Mouse (Mus musculus) MEL (cell line): Measurements from ENCODE around the gene Foxj1. TPM values are rescaled to one million over a fixed set of nuclear protein-coding genes. Genes with fewer than 3 reads are reported as not detected.

Experiments used
- DNase-seq: peaks from one replicate; pipeline ENCODE4 v3.0.0; 2011; ENCODE audit warnings: low read depth, low spot score
- H3K27ac ChIP-seq: 2 replicates; pipeline ENCODE4 v1.5.1; 2012; ENCODE audit warnings: low read depth, mild to moderate bottlenecking, control low read depth, low read length, moderate library complexity; ENCODE audit not compliant: control insufficient read depth
- H3K27me3 ChIP-seq, 2 experiments: fragments of 150-350 bp in 1 of 2; sonication (generic) in 1 of 2; 2 replicates each; pipeline ENCODE4 v1.6.1; 2012; ENCODE audit warnings: low read length in 2 of 2, mild to moderate bottlenecking in 2 of 2, improper control_type of control experiment in 1 of 2, moderate library complexity in 1 of 2; ENCODE audit not compliant: insufficient read depth in 2 of 2, control insufficient read depth in 1 of 2
- H3K36me3 ChIP-seq, 2 experiments: 2 replicates each; pipeline ENCODE4 v1.6.1; 2012 to 2014; ENCODE audit warnings: low read length in 2 of 2, improper control_type of control experiment in 1 of 2, inconsistent platforms in 1 of 2, mild to moderate bottlenecking in 1 of 2; ENCODE audit not compliant: insufficient read depth in 2 of 2, control insufficient read depth in 1 of 2
- H3K4me1 ChIP-seq, 2 experiments: fragments of 150-350 bp in 1 of 2; sonication (generic) in 1 of 2; 2 replicates each; pipeline ENCODE4 v1.6.1; 2012; ENCODE audit warnings: low read length in 2 of 2, improper control_type of control experiment in 1 of 2, mild to moderate bottlenecking in 1 of 2; ENCODE audit not compliant: insufficient read depth in 2 of 2, control insufficient read depth in 1 of 2
- H3K4me3 ChIP-seq, 2 experiments: fragments of 150-350 bp in 1 of 2; sonication (generic) in 1 of 2; 2 replicates each; pipeline ENCODE4 v1.5.1; 2012; ENCODE audit warnings: low read depth in 2 of 2, low read length in 2 of 2, mild to moderate bottlenecking in 2 of 2, moderate library complexity in 2 of 2, control low read depth in 1 of 2, improper control_type of control experiment in 1 of 2; ENCODE audit not compliant: control insufficient read depth in 1 of 2, insufficient read depth in 1 of 2
- H3K79me2 ChIP-seq: 2 replicates; pipeline ENCODE4 v1.6.1; 2012; ENCODE audit warnings: mild to moderate bottlenecking, low read length, moderate library complexity; ENCODE audit not compliant: control insufficient read depth, poor library complexity, insufficient read depth
- H3K9ac ChIP-seq: 2 replicates; pipeline ENCODE4 v1.6.1; 2012; ENCODE audit warnings: low read depth, mild to moderate bottlenecking, control low read depth, low read length, moderate library complexity; ENCODE audit not compliant: control insufficient read depth, poor library complexity, severe bottlenecking
- H3K9me3 ChIP-seq: fragments of 150-350 bp; sonication (generic); replicated peaks from 2 replicates; pipeline ENCODE4 v1.6.1; 2012; ENCODE audit warnings: mild to moderate bottlenecking, low read length, improper control_type of control experiment, moderate library complexity; ENCODE audit not compliant: insufficient read depth
- BHLHE40 ChIP-seq: IDR thresholded peaks from 2 replicates; pipeline ENCODE4 v1.6.1; 2012; ENCODE audit warnings: low read depth, mild to moderate bottlenecking, inconsistent platforms, low read length, improper control_type of control experiment, borderline replicate concordance
- CHD2 ChIP-seq: IDR thresholded peaks from 2 replicates; pipeline ENCODE4 v1.6.1; 2011; ENCODE audit warnings: low read length, improper control_type of control experiment
- CTCF ChIP-seq, 3 experiments: IDR thresholded peaks in 2 of 3; conservative IDR thresholded peaks in 1 of 3; 2 replicates each; pipeline ENCODE4 v1.5.1; 2011 to 2012; ENCODE audit warnings: low read length in 3 of 3, low read depth in 2 of 3, mild to moderate bottlenecking in 2 of 3, improper control_type of control experiment in 1 of 3, inconsistent platforms in 1 of 3, mixed read lengths in 1 of 3, moderate library complexity in 1 of 3; ENCODE audit not compliant: control insufficient read depth in 1 of 3, insufficient read depth in 1 of 3, poor library complexity in 1 of 3, severe bottlenecking in 1 of 3
- E2F4 ChIP-seq: IDR thresholded peaks from 2 replicates; pipeline ENCODE4 v1.6.1; 2011; ENCODE audit warnings: low read depth, low read length, improper control_type of control experiment, borderline replicate concordance
- ELF1 ChIP-seq: IDR thresholded peaks from 2 replicates; pipeline ENCODE4 v1.6.1; 2014; ENCODE audit warnings: low read depth, mild to moderate bottlenecking, inconsistent platforms, low read length, improper control_type of control experiment, moderate library complexity
- EP300 ChIP-seq, 2 experiments: IDR thresholded peaks; 2 replicates each; pipeline ENCODE4 v1.6.1; 2011; ENCODE audit warnings: improper control_type of control experiment in 2 of 2, low read length in 2 of 2, low read depth in 1 of 2, mild to moderate bottlenecking in 1 of 2
- ETS1 ChIP-seq: IDR thresholded peaks from 2 replicates; pipeline ENCODE4 v1.6.1; 2012; ENCODE audit warnings: low read depth, mild to moderate bottlenecking, inconsistent platforms, low read length, improper control_type of control experiment, moderate library complexity
- GABPA ChIP-seq: IDR thresholded peaks from 2 replicates; pipeline ENCODE4 v1.6.1; 2012; ENCODE audit warnings: low read depth, mild to moderate bottlenecking, inconsistent platforms, low read length, improper control_type of control experiment, moderate library complexity
- JUND ChIP-seq: IDR thresholded peaks from 2 replicates; pipeline ENCODE4 v1.6.1; 2011; ENCODE audit warnings: low read depth, mild to moderate bottlenecking, improper control_type of control experiment, low read length
- MAZ ChIP-seq: IDR thresholded peaks from 2 replicates; pipeline ENCODE4 v1.6.1; 2012; ENCODE audit warnings: low read depth, mild to moderate bottlenecking, inconsistent platforms, low read length, improper control_type of control experiment
- MEF2A ChIP-seq: IDR thresholded peaks from 2 replicates; pipeline ENCODE4 v1.6.1; 2014; ENCODE audit warnings: low read depth, mild to moderate bottlenecking, inconsistent platforms, low read length, improper control_type of control experiment; ENCODE audit not compliant: poor library complexity, insufficient replicate concordance, severe bottlenecking; ENCODE audit errors: extremely low read depth
- MYB ChIP-seq: IDR thresholded peaks from 2 replicates; pipeline ENCODE4 v1.6.1; 2011; ENCODE audit warnings: mild to moderate bottlenecking, low read depth, low read length, improper control_type of control experiment
- MYC ChIP-seq: IDR thresholded peaks from 2 replicates; pipeline ENCODE4 v1.6.1; 2011; ENCODE audit warnings: low read depth, mild to moderate bottlenecking, low read length, improper control_type of control experiment, moderate library complexity
- NELFE ChIP-seq: IDR thresholded peaks from 2 replicates; pipeline ENCODE4 v1.6.1; 2011; ENCODE audit warnings: low read depth, low read length, improper control_type of control experiment
- NRF1 ChIP-seq: IDR thresholded peaks from 2 replicates; pipeline ENCODE4 v1.6.1; 2014; ENCODE audit warnings: low read depth, mild to moderate bottlenecking, inconsistent platforms, low read length, improper control_type of control experiment, moderate library complexity; ENCODE audit not compliant: poor library complexity, insufficient read depth, severe bottlenecking
- POLR2A ChIP-seq, 2 experiments: IDR thresholded peaks; 2 replicates each; pipeline ENCODE4 v1.6.1; 2011 to 2012; ENCODE audit warnings: low read length in 2 of 2, mild to moderate bottlenecking in 2 of 2, control low read depth in 1 of 2, improper control_type of control experiment in 1 of 2, low read depth in 1 of 2, moderate library complexity in 1 of 2; ENCODE audit not compliant: control insufficient read depth in 1 of 2, insufficient read depth in 1 of 2, poor library complexity in 1 of 2
- RAD21 ChIP-seq: IDR thresholded peaks from 2 replicates; pipeline ENCODE4 v1.6.1; 2011; ENCODE audit warnings: mild to moderate bottlenecking, low read depth, low read length, improper control_type of control experiment
- RCOR1 ChIP-seq: IDR thresholded peaks from 2 replicates; pipeline ENCODE4 v1.6.1; 2012; ENCODE audit warnings: low read depth, mild to moderate bottlenecking, inconsistent platforms, low read length, improper control_type of control experiment
- SIN3A ChIP-seq: IDR thresholded peaks from 2 replicates; pipeline ENCODE4 v1.6.1; 2012; ENCODE audit warnings: low read length, improper control_type of control experiment, inconsistent platforms
- SMC3 ChIP-seq: IDR thresholded peaks from 2 replicates; pipeline ENCODE4 v1.6.1; 2011; ENCODE audit warnings: low read depth, low read length, improper control_type of control experiment
- TAL1 ChIP-seq: IDR thresholded peaks from 2 replicates; pipeline ENCODE4 v1.6.1; 2012; ENCODE audit warnings: mild to moderate bottlenecking, inconsistent platforms, low read length, moderate library complexity, mixed read lengths
- UBTF ChIP-seq: IDR thresholded peaks from 2 replicates; pipeline ENCODE4 v1.6.1; 2012; ENCODE audit warnings: low read depth, mild to moderate bottlenecking, inconsistent platforms, low read length, improper control_type of control experiment, moderate library complexity, borderline replicate concordance; ENCODE audit not compliant: insufficient read depth
- ZC3H11A ChIP-seq: IDR thresholded peaks from 2 replicates; pipeline ENCODE4 v1.6.1; 2012; ENCODE audit warnings: low read depth, mild to moderate bottlenecking, inconsistent platforms, low read length, improper control_type of control experiment
- polyA plus RNA-seq, 2 experiments: library from polyadenylated mRNA; stranded (reverse) in 1 of 2; unstranded in 1 of 2; fragments of >175 nt in 1 of 2; fragments of >200 nt in 1 of 2; gene quantifications; 2 replicates each; pipeline versions ENCODE4 v1.2.1 to v1.2.4; 2012; ENCODE audit warnings: low replicate concordance in 2 of 2, low read depth in 1 of 2; ENCODE audit not compliant: insufficient read length in 2 of 2, insufficient read depth in 1 of 2, missing spikeins in 1 of 2
- total RNA-seq: library from RNA; depleted of rRNA; stranded (reverse); fragments of 300-350 nt; gene quantifications from 2 replicates; pipeline ENCODE4 v1.2.3, GENCODE M21; 2012

Foxj1 gene
- total and polyA plus RNA-seq, 3 experiments = 0.07 to 0.08 TPM; not detected in 1

DNA sequence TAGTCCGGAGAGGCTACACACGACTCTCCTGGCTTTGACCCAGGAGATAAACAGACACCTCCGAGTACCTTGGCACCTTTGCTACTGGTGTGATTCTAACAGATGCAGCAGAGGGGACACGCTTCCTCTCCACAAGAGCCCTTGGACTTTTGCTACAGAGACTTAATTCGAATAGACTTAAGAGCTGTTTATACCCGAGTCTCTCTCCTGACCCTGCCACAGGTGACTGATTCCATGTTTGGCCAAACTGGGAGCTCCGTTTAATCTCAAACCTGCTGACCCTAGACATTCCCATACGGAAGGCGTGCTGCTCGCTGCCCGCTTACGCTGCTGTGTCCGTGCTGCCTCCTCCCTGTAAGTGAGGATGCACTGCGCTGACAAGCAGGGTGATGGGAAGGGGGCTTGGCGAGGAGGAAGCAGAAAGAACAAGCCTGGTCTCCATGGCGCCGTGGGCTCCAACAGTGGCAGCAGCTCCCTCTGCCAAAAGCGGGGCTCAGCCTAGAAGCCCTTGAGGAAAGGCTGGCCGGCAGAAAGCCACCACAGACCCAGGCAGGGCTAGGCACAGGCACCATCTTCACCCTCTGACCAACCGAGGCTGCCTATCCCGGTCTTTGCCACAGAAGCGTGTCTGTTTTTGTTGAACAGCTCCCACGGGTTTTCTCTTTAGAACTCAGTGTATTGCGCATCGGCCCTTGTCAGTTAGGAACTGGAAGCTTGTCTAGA is 7.0 kb upstream of the Foxj1 start:
- Histone ChIP-seq H3K4me1 (no peaks in the 10 kb centered on the region), H3K4me3 (no peak overlapping the region), H3K9ac (no peak overlapping the region), H3K36me3 (no peaks in the 10 kb centered on the region), H3K27ac (no peak overlapping the region), H3K79me2 (no peaks in the 10 kb centered on the region), H3K27me3 (no peaks in the 10 kb centered on the region), H3K9me3 (no peaks in the 10 kb centered on the region)
- no peak for TF ChIP-seq RCOR1
- TF ChIP-seq SIN3A = no peak
- no peak for TF ChIP-seq MYC
- TF ChIP-seq NELFE = no peak
- TF ChIP-seq E2F4 = no peak
- no peak for TF ChIP-seq MAZ
- no peak for TF ChIP-seq JUND
- no peak for TF ChIP-seq POLR2A (IDR thresholded peaks at IDR 0.05; ENCODE audit: control insufficient read depth in 1 of 2, insufficient read depth in 1 of 2, low read depth in 1 of 2, low read length in 2 of 2, poor library complexity in 1 of 2)
- TF ChIP-seq EP300 (IDR thresholded peaks at IDR 0.05; ENCODE audit: low read depth in 1 of 2, low read length in 2 of 2) = no peak
- no peak for TF ChIP-seq BHLHE40
- TF ChIP-seq RAD21 = no peak
- TF ChIP-seq UBTF = no peak
- TF ChIP-seq GABPA = no peak
- no peak for TF ChIP-seq SMC3
- DNase-seq = no peak

DNA sequence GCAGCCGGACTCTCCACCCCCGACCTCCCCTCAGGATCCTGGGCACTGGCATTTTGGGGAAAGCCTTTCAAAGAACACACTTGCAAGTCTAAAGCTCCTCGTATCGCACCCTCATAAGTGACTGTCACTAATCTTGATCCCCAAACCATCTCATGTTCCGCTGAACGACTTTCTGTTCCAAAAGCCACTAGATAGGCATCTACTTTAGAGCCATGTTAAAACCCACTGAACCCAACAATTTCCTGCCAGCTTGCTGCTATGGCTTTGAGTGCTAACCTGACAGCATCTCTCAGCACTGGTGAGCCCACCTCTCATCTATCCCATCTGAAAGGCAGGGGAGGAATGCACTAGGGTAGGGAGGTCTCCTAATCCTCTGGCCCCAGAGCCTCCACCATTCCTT is 2.3 kb upstream of the Foxj1 start:
- H3K4me1 ChIP-seq = no peaks in the 10 kb centered on the region

More for the DNA sequence above, 2.3 kb upstream of the Foxj1 start:
- TF ChIP-seq MYB (no peak), TAL1 (no peak), ELF1 (no peak), ZC3H11A (no peak), NRF1 (no peak), UBTF (no peak), ETS1 (no peak), CTCF (IDR thresholded peaks at IDR 0.05 in 2 of 3, conservative IDR thresholded peaks at IDR 0.05 in 1 of 3; ENCODE audit: control insufficient read depth in 1 of 3, insufficient read depth in 1 of 3, low read depth in 2 of 3, low read length in 3 of 3, poor library complexity in 1 of 3, severe bottlenecking in 1 of 3) (no peak), MEF2A (no peak), E2F4 (no peak), JUND (no peak), CHD2 (no peak)
- no peaks in the 10 kb centered on the region for H3K36me3 ChIP-seq
- H3K4me3 ChIP-seq = no peak overlapping the region
- no peaks in the 10 kb centered on the region for H3K79me2 ChIP-seq
- no peak overlapping the region for H3K27ac ChIP-seq
- DNase-seq = no peak
- H3K9me3 ChIP-seq = no peaks in the 10 kb centered on the region
- H3K9ac ChIP-seq = no peak overlapping the region
- no peaks in the 10 kb centered on the region; a peak in 1 of 4 replicates for H3K27me3 ChIP-seq
